Mouse (Mus musculus): ENCODE data around the gene Gm5134. TPM values are rescaled to one million over a fixed set of nuclear protein-coding genes. Genes with fewer than 3 reads are reported as not detected.
"Not testable (repeated sequence)": the region's sequence is repeated elsewhere in the genome, so short reads cannot be mapped to it uniquely, and the experiment has no call there.

Gm5134 gene
- polyA plus RNA-seq, 1 experiment from 2014 or later: not detected

- peak; percentile 28 for DNase-seq (ENCODE audit: low spot score)
- no peaks in the 10 kb centered on the region for H3K9me3 ChIP-seq (replicated peaks; ENCODE audit: control insufficient read depth, low read length)
- H3K4me2 ChIP-seq (ENCODE audit: low read length): no peak overlapping the region
- H3K4me3 ChIP-seq (ENCODE audit: low read depth, low read length): no peak overlapping the region
- no peaks in the 10 kb centered on the region for H3K27me3 ChIP-seq (replicated peaks; ENCODE audit: control insufficient read depth, insufficient read depth, low read length)
- H3K4me1 ChIP-seq (ENCODE audit: control insufficient read depth, insufficient read depth, low read length): no peaks in the 10 kb centered on the region
- H3K27ac ChIP-seq (ENCODE audit: low read depth, low read length): no peak overlapping the region
- no peak for ATAC-seq
- H3K36me3 ChIP-seq (ENCODE audit: control insufficient read depth, insufficient read depth, low read length): no peaks in the 10 kb centered on the region
- no peak overlapping the region for H3K9ac ChIP-seq (ENCODE audit: low read length)
- 82% methylated on average over 5 of the region's 5 CpGs for WGBS
Measured at GRCm38 (mm10) chr10:75975216-75975615, 20.9 kb downstream of the Gm5134 start.

GRCm38 (mm10) chr10:75978119-75978834, 24.0 kb downstream of the Gm5134 start:
- ATAC-seq: no peak
- WGBS: 44% methylated on average over 10 of the region's 10 CpGs
- H3K9ac ChIP-seq (ENCODE audit: low read length): no peak overlapping the region
- no peaks in the 10 kb centered on the region for H3K27me3 ChIP-seq (replicated peaks; ENCODE audit: control insufficient read depth, insufficient read depth, low read length)
- H3K4me3 ChIP-seq (ENCODE audit: low read depth, low read length): no peak overlapping the region
- H3K27ac ChIP-seq (ENCODE audit: low read depth, low read length): no peak overlapping the region
- no peaks in the 10 kb centered on the region for H3K9me3 ChIP-seq (replicated peaks; ENCODE audit: control insufficient read depth, low read length)
- H3K4me1 ChIP-seq (ENCODE audit: control insufficient read depth, insufficient read depth, low read length): no peaks in the 10 kb centered on the region
- H3K36me3 ChIP-seq (ENCODE audit: control insufficient read depth, insufficient read depth, low read length): no peaks in the 10 kb centered on the region
- DNase-seq (ENCODE audit: low spot score): no peak
- no peak overlapping the region for H3K4me2 ChIP-seq (ENCODE audit: low read length)

- H3K4me1 ChIP-seq (ENCODE audit: control insufficient read depth, insufficient read depth, low read length): no peaks in the 10 kb centered on the region
- no peaks in the 10 kb centered on the region for H3K27me3 ChIP-seq (replicated peaks; ENCODE audit: control insufficient read depth, insufficient read depth, low read length)
- no peak overlapping the region for H3K9ac ChIP-seq (ENCODE audit: low read length)
- H3K9me3 ChIP-seq (replicated peaks; ENCODE audit: control insufficient read depth, low read length): no peaks in the 10 kb centered on the region
- no peak overlapping the region for H3K4me2 ChIP-seq (ENCODE audit: low read length)
- H3K27ac ChIP-seq (ENCODE audit: low read depth, low read length): no peak overlapping the region
- no peak overlapping the region for H3K4me3 ChIP-seq (ENCODE audit: low read depth, low read length)
- no peak for DNase-seq (ENCODE audit: low spot score)
- H3K36me3 ChIP-seq (ENCODE audit: control insufficient read depth, insufficient read depth, low read length): no peaks in the 10 kb centered on the region
- 50% methylated on average over 5 of the region's 5 CpGs for WGBS
- ATAC-seq: no peak
Measured at GRCm38 (mm10) chr10:75978835-75979157, 24.5 kb downstream of the Gm5134 start.

- no peaks in the 10 kb centered on the region for H3K4me1 ChIP-seq (ENCODE audit: control insufficient read depth, insufficient read depth, low read length)
- no peaks in the 10 kb centered on the region for H3K27me3 ChIP-seq (replicated peaks; ENCODE audit: control insufficient read depth, insufficient read depth, low read length)
- no peak overlapping the region for H3K27ac ChIP-seq (ENCODE audit: low read depth, low read length)
- H3K36me3 ChIP-seq (ENCODE audit: control insufficient read depth, insufficient read depth, low read length): no peaks in the 10 kb centered on the region
- no peak overlapping the region for H3K4me2 ChIP-seq (ENCODE audit: low read length)
- no peak overlapping the region for H3K4me3 ChIP-seq (ENCODE audit: low read depth, low read length)
- 92% methylated on average over 3 of the region's 3 CpGs for WGBS
- H3K9ac ChIP-seq (ENCODE audit: low read length): no peak overlapping the region
- ATAC-seq (peak; percentile 40; the same call in 1 of the 2 replicates), DNase-seq (ENCODE audit: low spot score) (peak; percentile 70)
- H3K9me3 ChIP-seq (replicated peaks; ENCODE audit: control insufficient read depth, low read length): no peaks in the 10 kb centered on the region
Measured at GRCm38 (mm10) chr10:75979432-75979831, 25.1 kb downstream of the Gm5134 start.

- DNase-seq (ENCODE audit: low spot score) (no peak), ATAC-seq (no peak)
- no peak overlapping the region for H3K9ac ChIP-seq (ENCODE audit: low read length)
- H3K36me3 ChIP-seq (ENCODE audit: control insufficient read depth, insufficient read depth, low read length): no peaks in the 10 kb centered on the region
- H3K4me3 ChIP-seq (ENCODE audit: low read depth, low read length): no peak overlapping the region
- 62% methylated on average over 4 of the region's 4 CpGs for WGBS
- no peak overlapping the region for H3K4me2 ChIP-seq (ENCODE audit: low read length)
- no peaks in the 10 kb centered on the region for H3K27me3 ChIP-seq (replicated peaks; ENCODE audit: control insufficient read depth, insufficient read depth, low read length)
- no peaks in the 10 kb centered on the region for H3K4me1 ChIP-seq (ENCODE audit: control insufficient read depth, insufficient read depth, low read length)
- no peaks in the 10 kb centered on the region for H3K9me3 ChIP-seq (replicated peaks; ENCODE audit: control insufficient read depth, low read length)
- no peak overlapping the region for H3K27ac ChIP-seq (ENCODE audit: low read depth, low read length)
Measured at GRCm38 (mm10) chr10:75990430-75991042, 36.2 kb downstream of the Gm5134 start.

- Histone ChIP-seq H3K27ac (ENCODE audit: low read depth, low read length) (no peak overlapping the region), H3K9ac (ENCODE audit: low read length) (no peak overlapping the region), H3K4me1 (ENCODE audit: control insufficient read depth, insufficient read depth, low read length) (no peaks in the 10 kb centered on the region), H3K4me2 (ENCODE audit: low read length) (no peak overlapping the region), H3K27me3 (replicated peaks; ENCODE audit: control insufficient read depth, insufficient read depth, low read length) (no peaks in the 10 kb centered on the region), H3K36me3 (ENCODE audit: control insufficient read depth, insufficient read depth, low read length) (no peaks in the 10 kb centered on the region), H3K9me3 (replicated peaks; ENCODE audit: control insufficient read depth, low read length) (no peaks in the 10 kb centered on the region), H3K4me3 (ENCODE audit: low read depth, low read length) (no peak overlapping the region)
- 89% methylated on average over 15 of the region's 15 CpGs for WGBS
- no peak for DNase-seq (ENCODE audit: low spot score)
- no peak for ATAC-seq
Measured at GRCm38 (mm10) chr10:75993616-75994240, 39.4 kb downstream of the Gm5134 start.

- H3K27me3 ChIP-seq (replicated peaks; ENCODE audit: control insufficient read depth, insufficient read depth, low read length); H3K4me3 ChIP-seq (ENCODE audit: low read depth, low read length); H3K4me1 ChIP-seq (ENCODE audit: control insufficient read depth, insufficient read depth, low read length); H3K36me3 ChIP-seq (ENCODE audit: control insufficient read depth, insufficient read depth, low read length); H3K9me3 ChIP-seq (replicated peaks; ENCODE audit: control insufficient read depth, low read length); H3K4me2 ChIP-seq (ENCODE audit: low read length); H3K9ac ChIP-seq (ENCODE audit: low read length): not testable (repeated sequence)
- ATAC-seq (peak; percentile 84), DNase-seq (ENCODE audit: low spot score) (peak; percentile 61)
- peak overlapping the region; percentile 53; the same call in 1 of the 2 replicates for H3K27ac ChIP-seq (ENCODE audit: low read depth, low read length)
- WGBS: 63% methylated on average over 12 of the region's 13 CpGs
Measured at GRCm38 (mm10) chr10:75994531-75995210, 40.4 kb downstream of the Gm5134 start.

GRCm38 (mm10) chr10:75995463-75995862, 41.1 kb downstream of the Gm5134 start:
- WGBS: 82% methylated on average over 11 of the region's 11 CpGs
- DNase-seq (ENCODE audit: low spot score) (no peak), ATAC-seq (no peak)
- no peaks in the 10 kb centered on the region for H3K36me3 ChIP-seq (ENCODE audit: control insufficient read depth, insufficient read depth, low read length)
- H3K27ac ChIP-seq (ENCODE audit: low read depth, low read length): no peak overlapping the region; the same call in 1 of the 2 replicates
- no peak overlapping the region for H3K4me3 ChIP-seq (ENCODE audit: low read depth, low read length)
- no peak overlapping the region for H3K9ac ChIP-seq (ENCODE audit: low read length)
- no peaks in the 10 kb centered on the region for H3K4me1 ChIP-seq (ENCODE audit: control insufficient read depth, insufficient read depth, low read length)
- no peaks in the 10 kb centered on the region for H3K27me3 ChIP-seq (replicated peaks; ENCODE audit: control insufficient read depth, insufficient read depth, low read length)
- no peak overlapping the region for H3K4me2 ChIP-seq (ENCODE audit: low read length)
- no peaks in the 10 kb centered on the region for H3K9me3 ChIP-seq (replicated peaks; ENCODE audit: control insufficient read depth, low read length)

All from forebrain, embryonic 14.5 days (tissue).